Mouse (Mus musculus) frontal cortex, postnatal 14 days (tissue): ENCODE measurements around the gene Glrx2.
"Not testable (repeated sequence)": the region's sequence is repeated elsewhere in the genome, so short reads cannot be mapped to it uniquely, and the experiment has no call there.

ENCODE experiments used
- DNase-seq, 2 experiments: peaks; one replicate each; pipeline ENCODE4 v3.0.0; 2022; ENCODE audit warnings: low spot score in 2 of 2

Gene Glrx2

DNA sequence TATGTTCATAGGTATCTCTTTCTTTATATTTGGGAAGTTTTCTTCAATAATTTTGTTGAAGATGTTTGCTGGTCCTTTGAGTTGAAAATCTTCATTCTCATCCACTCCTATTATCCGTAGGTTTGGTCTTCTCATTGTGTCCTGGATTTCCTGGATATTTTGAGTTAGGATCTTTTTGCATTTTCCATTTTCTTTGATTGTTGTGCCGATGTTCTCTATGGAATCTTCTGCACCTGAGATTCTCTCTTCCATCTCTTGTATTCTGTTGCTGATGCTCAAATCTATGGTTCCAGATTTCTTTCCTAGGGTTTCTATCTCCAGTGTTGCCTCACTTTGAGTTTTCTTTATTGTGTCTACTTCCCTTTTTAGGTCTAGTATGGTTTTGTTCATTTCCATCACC is at the start of gene Glrx2:
Gene Glrx2 (plus strand): TSS at position 301 of the 400 bp plus-strand sequence.
- not testable (repeated sequence) for DNase-seq

- no peak for DNase-seq
These were observed 40.3 kb upstream of the Glrx2 start for GRCm38 (mm10) chr1:143675734-143676361.

DNA sequence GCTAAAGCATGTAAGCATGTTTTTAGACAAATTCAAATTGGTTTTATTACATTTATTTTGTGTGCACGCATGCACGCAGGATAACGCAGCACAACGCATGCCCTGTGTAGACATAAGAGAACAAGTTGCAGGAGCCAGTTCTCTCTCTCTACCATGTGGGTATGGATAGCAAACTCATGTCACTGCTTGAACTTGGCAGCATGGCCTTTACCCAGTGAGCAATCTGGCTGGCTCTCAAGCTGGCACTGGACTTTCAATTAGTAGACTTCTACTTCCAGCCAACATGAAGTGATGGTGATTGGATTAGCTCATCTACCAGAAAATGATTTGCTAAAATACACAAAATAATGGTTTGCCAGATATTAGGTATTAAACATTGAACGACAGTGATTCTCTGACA is 35.0 kb upstream of the Glrx2 start:
- no peak for DNase-seq

GRCm38 (mm10) chr1:143684849-143685248 is 31.3 kb upstream of the Glrx2 start:
- DNase-seq, result no peak

GRCm38 (mm10) chr1:143701736-143702135 is 14.4 kb upstream of the Glrx2 start:
- no peak for DNase-seq

- DNase-seq, result no peak
These were observed 13.9 kb upstream of the Glrx2 start for GRCm38 (mm10) chr1:143702141-143702740.

DNA sequence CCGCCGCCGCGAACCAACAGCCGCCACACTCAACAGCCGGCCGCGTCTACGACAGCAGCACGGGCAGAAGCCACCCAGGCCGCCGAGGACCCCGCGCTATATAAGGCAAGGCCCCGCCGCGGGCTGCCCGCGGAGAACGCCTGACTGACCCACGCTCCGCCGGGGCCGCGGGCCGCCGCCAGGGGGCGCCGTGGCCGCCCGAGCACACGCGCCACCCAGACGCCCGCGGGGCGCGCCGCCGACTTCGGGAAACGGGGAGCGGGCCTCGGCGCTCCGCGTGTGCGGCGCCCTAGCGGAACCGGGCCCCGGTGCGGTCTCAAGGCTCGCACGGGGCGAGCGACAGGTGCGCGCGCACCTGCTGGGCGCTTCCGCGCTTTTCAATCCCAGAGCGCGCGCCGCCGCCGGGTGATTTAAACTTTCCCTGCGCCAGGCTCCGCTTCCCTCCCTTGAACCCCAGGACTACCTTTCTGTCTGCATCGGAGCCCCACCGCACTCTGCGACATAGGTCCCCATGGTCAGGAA is 13.3 kb upstream of the Glrx2 start, which contains the start of gene Cdc73:
Gene Cdc73 (minus strand): TSS at position 153 of the 522 bp plus-strand sequence.
- peak; percentile 74 to 86 for DNase-seq

DNA sequence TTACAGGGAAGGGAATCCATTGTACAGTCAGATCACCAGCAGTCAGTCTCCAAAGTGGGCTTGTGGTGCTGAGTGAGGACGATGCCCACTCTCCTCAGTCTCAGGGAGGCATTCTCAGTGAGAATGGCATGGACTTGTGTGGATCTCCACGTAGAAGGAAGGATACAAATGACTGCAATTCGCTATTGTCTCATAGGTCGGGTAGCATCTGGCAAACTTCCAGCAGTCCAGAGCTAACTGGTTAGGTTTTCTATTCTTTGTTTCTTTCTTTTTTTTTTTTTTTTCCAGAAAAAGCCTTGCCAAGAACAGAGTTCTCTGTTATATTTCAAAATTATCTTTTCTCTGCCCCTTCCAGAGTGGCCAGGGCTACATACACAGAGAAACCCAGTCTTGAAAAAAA is 9.1 kb upstream of the Glrx2 start:
- no peak for DNase-seq

DNA sequence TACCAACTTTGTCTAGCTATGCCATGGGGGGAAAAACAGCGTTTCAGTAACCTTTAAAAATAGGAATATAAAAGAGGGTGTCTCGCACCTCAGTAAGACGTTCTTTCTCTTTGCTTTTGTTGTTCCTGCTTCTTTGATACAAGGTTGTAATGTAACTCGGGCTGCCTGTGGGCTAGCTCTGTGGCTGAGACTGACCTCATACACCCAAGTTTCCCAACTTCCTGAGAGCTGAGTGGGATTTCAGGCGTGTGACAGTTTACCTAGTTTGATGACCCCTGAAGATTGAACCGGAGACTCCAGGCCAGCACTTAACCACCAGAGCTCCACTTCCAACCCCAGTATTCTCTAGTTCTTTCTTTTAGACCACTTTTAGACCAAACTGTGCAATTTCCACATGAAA is 7.8 kb upstream of the Glrx2 start:
- DNase-seq, result no peak

DNA sequence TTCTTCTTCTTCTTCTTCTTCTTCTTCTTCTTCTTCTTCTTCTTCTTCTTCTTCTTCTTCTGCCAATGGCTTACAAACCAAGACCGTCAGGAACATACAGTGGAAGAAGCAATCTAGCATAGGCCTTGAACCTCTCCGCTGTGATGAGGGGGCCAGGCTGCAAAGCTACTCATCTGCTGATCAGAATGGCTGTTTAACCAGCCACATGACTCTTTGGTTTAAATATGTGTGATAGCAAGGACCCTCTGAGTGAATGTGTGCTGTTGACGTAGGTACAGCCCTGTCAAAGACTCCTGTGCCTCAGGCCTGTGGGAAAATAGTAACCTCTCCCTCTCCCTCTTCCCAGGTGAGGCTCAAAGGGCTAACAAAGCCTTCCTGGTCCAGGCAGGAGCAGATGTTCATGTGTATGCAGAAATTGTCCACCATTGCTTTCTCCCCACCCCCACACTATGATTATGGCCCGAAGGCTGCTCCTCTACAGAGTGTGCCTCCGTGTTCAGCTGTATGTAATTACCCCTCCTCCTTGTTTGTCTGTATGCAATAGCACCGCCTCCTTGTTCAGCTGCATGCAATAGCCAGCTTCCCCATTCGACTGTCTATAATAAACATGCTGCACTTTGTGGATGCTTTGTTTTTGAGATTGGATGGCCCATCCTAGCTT is 6.0 kb upstream of the Glrx2 start:
- no peak for DNase-seq

DNA sequence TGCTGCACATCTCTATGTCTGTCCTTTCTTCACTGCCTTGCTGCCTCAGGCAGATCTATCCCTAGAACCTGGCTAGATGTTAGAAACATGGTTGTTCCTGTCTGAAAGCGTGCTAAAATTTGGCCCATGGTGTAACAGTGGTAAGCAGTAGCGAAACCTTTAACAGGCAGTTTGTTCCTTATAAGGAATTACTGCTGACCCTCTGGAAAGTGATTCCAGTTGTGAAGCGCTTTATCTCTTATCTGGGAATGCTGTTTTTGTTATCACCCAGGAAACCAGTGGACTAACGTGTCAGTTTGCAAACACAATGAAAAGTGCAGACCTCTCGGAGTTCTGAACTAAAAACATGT is 5.5 kb upstream of the Glrx2 start:
- DNase-seq, result no peak

DNA sequence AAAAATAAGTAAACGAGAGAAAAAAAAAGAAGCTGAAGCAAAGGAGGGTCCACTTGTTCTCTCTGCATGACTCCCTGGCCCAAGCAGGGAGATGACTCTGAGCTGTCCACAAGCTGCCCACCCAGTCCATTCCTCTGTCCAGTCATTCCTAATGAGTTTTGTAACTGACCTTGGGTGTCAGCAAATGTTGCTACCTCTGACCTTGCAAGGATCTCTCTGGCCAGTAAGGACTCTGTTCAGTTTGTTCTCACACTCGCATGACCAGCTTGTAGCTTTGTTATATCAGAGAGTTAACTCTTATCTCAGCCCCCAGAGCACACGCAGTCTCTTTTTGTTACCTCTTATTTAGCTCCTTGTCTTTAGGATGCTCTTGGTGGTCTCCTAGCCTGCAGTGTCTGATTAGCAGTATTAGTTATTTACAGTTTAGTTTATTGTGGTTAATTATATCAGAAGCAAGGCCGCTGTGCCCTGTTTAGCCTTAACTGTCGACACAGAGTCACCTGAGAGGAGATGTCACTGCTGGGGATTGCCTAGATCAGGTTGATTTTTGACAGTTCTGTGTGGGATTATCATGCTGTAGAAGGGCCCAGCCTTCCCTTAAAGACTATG is 8.4 kb downstream of the Glrx2 start:
- no peak for DNase-seq

DNA sequence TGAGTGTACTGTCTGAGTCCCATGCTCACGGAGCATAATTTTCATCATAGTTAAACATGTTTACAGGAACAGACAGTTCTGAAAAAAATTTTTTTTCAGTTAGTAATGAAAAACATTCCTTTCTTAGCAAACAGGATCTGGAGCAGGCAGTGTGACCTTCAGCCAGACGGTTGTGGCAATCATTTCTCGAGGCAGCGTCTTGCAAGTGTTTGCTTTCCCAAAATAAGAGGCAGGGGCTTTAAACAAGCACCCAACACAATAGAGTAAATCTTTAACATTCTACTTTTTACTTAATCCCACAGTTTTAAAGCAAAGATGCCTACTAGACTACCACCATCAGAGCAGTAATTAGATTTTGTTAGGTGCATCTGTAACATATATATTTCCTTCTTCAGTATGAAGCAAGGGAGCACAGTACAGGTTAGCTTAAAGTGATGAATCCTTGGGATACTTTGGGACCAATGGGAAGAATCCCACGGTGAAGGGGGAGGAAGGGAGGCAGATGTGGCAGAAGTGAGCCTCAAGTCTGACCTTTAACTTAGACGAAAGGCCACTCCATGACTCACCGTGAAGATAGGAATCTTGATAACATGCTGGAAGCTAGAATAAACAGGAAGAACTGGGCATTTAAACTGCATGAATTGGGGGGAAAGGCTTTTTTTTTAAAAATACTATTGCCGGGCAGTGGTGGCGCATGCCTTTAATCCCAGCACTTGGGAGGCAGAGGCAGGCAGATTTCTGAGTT is 11.7 kb downstream of the Glrx2 start:
- no peak for DNase-seq

- DNase-seq, result no peak
These were observed 14.8 kb downstream of the Glrx2 start for GRCm38 (mm10) chr1:143730899-143731298.

GRCm38 (mm10) chr1:143731691-143732090 is 15.6 kb downstream of the Glrx2 start:
- no peak for DNase-seq

- DNase-seq, result no peak
These were observed 17.8 kb downstream of the Glrx2 start for GRCm38 (mm10) chr1:143733914-143734410.

DNA sequence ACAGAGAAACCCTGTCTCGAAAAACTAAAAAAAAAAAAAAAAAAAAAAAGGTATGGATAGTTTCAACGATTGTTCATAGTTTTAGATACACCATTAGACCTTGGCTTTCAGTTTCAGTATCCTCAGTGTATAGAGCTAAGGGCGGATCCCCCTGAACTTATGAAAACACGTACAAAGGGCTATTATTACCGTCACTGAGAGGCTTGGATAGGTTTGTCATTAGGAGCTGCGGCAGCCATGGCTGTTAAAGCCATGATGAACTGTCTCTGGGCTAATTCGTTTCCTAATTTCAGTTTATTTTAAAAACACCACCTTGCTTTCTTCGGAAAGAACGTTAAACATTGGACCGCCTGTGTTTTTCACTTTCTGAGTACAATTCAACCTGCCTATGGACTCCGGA is 22.7 kb downstream of the Glrx2 start:
- no peak for DNase-seq

- DNase-seq, result peak; percentile 76 to 80
These were observed 23.5 kb downstream of the Glrx2 start for GRCm38 (mm10) chr1:143739361-143740350.

DNA sequence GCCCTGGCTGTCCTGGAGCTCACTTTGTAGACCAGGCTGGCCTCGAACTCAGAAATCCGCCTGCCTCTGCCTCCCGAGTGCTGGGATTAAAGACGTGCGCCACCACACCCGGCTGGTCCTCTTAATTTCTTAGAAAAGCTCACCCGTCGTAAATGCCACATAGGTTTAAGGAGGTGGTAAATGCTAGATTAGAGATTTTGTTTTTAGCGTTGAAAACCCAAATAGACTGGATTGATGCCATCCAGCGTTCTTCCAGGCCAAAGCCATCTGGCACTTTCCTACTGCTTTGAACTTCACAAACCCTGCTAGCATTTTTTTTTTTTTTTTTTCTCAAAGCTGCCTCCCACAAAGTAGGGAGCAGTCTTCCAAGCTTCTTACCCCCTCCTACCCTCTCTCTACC is 24.4 kb downstream of the Glrx2 start:
- no peak for DNase-seq

- DNase-seq, result no peak
These were observed 25.2 kb downstream of the Glrx2 start for GRCm38 (mm10) chr1:143741331-143741730.
